Mouse (Mus musculus) hindbrain, embryonic 11.5 days (tissue): ENCODE results near the gene Naif1. TPM values are rescaled to one million over a fixed set of nuclear protein-coding genes. Genes with fewer than 3 reads are reported as not detected.

Experiments used
- ATAC-seq: fragments of 200-750 bp; cut with Nextera tagmentation; 2 replicates; pipeline ENCODE4 v1.8.0; 2017; ENCODE audit warnings: mild to moderate bottlenecking, moderate TSS enrichment, moderate library complexity; ENCODE audit not compliant: low FRiP score
- DNase-seq: peaks from one replicate; pipeline ENCODE4 v3.0.0-alpha.2; 2015; ENCODE audit warnings: low spot score
- H3K27ac ChIP-seq: fragments of 300-500 bp; sonication (generic); 2 replicates; pipeline ENCODE4 v1.5.1; 2014; ENCODE audit warnings: mild to moderate bottlenecking, low read depth, low read length
- H3K27me3 ChIP-seq: fragments of 300-500 bp; sonication (generic); 2 replicates; pipeline ENCODE4 v1.6.1; 2014; ENCODE audit warnings: mild to moderate bottlenecking, low read length, moderate library complexity, mixed read lengths; ENCODE audit not compliant: control insufficient read depth, insufficient read depth
- H3K36me3 ChIP-seq: fragments of 300-500 bp; sonication (generic); 2 replicates; pipeline ENCODE4 v1.6.1; 2014; ENCODE audit warnings: mild to moderate bottlenecking, low read length, moderate library complexity, mixed read lengths; ENCODE audit not compliant: control insufficient read depth, insufficient read depth
- H3K4me1 ChIP-seq: fragments of 300-500 bp; sonication (generic); replicated peaks from 2 replicates; pipeline ENCODE4 v1.6.1; 2014; ENCODE audit warnings: low read length, mixed read lengths; ENCODE audit not compliant: control insufficient read depth, insufficient read depth
- H3K4me2 ChIP-seq: fragments of 300-500 bp; sonication (generic); replicated peaks from 2 replicates; pipeline ENCODE4 v1.6.1; 2014; ENCODE audit warnings: mild to moderate bottlenecking, low read depth, low read length
- H3K4me3 ChIP-seq: fragments of 300-500 bp; sonication (generic); 2 replicates; pipeline ENCODE4 v1.5.1; 2014; ENCODE audit warnings: low read depth, low read length
- H3K9ac ChIP-seq: fragments of 300-500 bp; sonication (generic); 2 replicates; pipeline ENCODE4 v1.6.1; 2014; ENCODE audit warnings: low read depth, low read length
- H3K9me3 ChIP-seq: fragments of 300-500 bp; sonication (generic); 2 replicates; pipeline ENCODE4 v1.6.1; 2016; ENCODE audit warnings: low read length; ENCODE audit not compliant: control insufficient read depth
- whole genome bisulfite sequencing: fragments of 180-500 bp; shearing (Covaris S2); extraction: QIAGEN DNeasy Blood & Tissue Kit; methylation state at CpG from one replicate; pipeline ENCODE4 v1.1.7; 2014; 5-methylcytosine and 5-hydroxymethylcytosine counted together
- polyA plus RNA-seq: library from polyadenylated mRNA; unstranded; fragments of >200 nt; fragmentation: Nextera tagmentation; extraction: Ambion mirVana; gene quantifications from 2 replicates; pipeline ENCODE4 v1.2.1, GENCODE M21; 2014

The Naif1 gene
- polyA plus RNA-seq, 1 experiment from 2014 or later: 6.0 TPM

DNA sequence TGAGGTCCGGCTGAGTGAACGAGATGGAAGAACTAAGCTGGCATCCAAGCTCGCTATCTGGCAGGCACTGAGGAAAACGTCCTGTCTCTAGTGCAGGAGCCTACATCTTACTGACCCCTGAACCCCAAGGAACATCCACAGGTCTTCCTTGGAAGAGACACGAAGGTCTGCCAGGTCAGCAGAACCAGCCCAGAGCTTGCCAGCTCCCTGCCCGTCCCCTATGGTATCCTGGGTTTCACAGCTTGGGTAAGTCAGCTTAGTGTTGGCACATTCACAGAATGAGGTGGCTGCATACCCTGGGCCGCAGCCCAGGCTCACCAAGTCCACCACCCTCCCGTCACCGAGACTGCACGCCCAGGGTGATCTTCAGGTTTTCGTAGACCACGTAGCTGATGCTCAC is 34.5 kb upstream of the Naif1 start:
- H3K4me1 ChIP-seq: no peaks in the 10 kb centered on the region
- no peak overlapping the region for H3K27ac ChIP-seq
- no peak overlapping the region for H3K4me2 ChIP-seq
- peaks cover 12% of the 10 kb centered on the region for H3K36me3 ChIP-seq
- 96% methylated on average over 12 of the region's 12 CpGs for WGBS
- ATAC-seq: no peak
- H3K9me3 ChIP-seq: no peaks in the 10 kb centered on the region
- no peaks in the 10 kb centered on the region for H3K27me3 ChIP-seq
- no peak overlapping the region for H3K9ac ChIP-seq
- no peak overlapping the region for H3K4me3 ChIP-seq
- no peak for DNase-seq

DNA sequence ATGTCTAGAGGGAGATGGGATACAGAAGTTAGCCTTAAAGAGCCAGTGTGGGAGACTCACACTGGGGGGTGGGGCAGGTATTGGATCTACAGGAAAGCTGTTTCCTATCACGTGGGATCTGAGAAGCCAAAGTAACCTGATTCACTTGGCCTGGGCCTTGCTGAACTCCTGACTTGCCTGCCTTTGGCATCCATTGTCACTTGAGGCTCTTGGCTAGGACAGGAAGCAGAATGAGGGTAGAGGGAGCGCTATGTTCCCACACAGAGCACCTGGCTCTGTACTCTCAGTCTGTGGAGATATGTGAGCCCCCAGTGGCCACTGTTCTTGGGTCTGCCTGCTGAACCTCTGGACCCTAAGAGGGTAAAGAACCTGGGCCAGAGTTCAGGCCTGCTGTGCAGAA is 33.7 kb upstream of the Naif1 start:
- Histone ChIP-seq H3K27me3 (no peaks in the 10 kb centered on the region), H3K4me1 (no peaks in the 10 kb centered on the region), H3K27ac (no peak overlapping the region), H3K9ac (no peak overlapping the region), H3K4me2 (no peak overlapping the region), H3K4me3 (no peak overlapping the region), H3K36me3 (peaks cover 12% of the 10 kb centered on the region), H3K9me3 (no peaks in the 10 kb centered on the region)
- no peak for DNase-seq
- no peak for ATAC-seq
- WGBS: 88% methylated on average over 2 of the region's 2 CpGs

DNA sequence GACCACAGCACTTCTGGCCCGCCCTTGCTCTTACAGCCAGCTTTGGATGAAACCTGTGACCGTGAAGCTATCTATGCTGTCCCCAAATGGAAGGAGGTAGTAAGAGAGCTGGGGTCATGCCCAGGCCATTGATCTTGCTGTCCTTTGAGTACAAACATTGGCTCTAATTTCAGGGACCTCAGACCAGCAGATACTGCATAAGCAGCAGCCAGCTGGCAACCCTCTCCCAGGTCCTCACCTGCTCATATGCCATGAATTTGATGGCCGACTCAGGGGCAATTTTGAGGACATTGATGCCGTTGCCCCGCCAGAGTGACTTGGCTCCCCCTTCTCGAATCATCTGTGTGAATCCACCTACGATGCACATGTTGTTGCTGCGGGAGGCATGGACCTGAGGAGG is 32.8 kb upstream of the Naif1 start:
- Histone ChIP-seq H3K9me3 (no peaks in the 10 kb centered on the region), H3K4me2 (no peak overlapping the region), H3K9ac (no peak overlapping the region), H3K4me3 (no peak overlapping the region), H3K4me1 (no peaks in the 10 kb centered on the region), H3K27ac (no peak overlapping the region), H3K36me3 (peaks cover 12% of the 10 kb centered on the region), H3K27me3 (no peaks in the 10 kb centered on the region)
- 96% methylated on average over 8 of the region's 8 CpGs for WGBS
- no peak for DNase-seq
- no peak for ATAC-seq

DNA sequence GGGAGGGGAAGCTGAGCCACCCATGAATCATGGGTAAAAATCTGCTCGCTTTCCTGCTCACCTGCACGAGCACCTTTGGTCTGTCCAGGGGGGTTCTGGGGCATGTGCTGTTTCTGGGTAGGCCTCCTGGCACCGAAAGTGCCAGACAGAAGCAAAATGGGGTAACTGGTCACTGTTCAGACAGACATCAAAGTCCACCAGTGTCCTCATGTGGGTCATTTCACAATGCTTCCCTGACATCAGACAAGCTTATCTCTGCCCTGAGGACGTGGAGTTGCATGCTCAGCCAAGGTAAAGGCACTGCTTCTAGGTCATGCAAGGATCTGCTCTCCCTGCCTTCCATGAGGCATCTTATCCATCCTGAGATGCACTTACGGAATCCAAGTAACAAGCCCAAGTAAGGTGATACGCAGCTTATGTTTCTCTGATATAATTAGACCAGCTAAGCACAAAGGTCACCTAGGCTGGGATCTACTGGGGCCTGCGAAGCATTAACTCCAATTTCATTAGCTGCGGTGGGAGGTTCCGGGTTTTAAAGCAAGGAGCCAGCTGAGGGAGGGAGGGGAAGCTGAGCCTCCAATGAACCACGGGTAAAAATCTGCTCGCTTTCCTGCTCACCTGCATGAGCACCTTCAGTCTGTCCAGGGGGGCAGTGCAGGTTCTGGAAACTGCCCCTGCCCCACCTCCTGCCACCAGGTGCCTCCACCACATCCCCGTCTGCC is 31.7 kb upstream of the Naif1 start:
- H3K4me2 ChIP-seq: no peak overlapping the region
- no peaks in the 10 kb centered on the region for H3K27me3 ChIP-seq
- H3K4me1 ChIP-seq: peaks cover 2% of the 10 kb centered on the region
- ATAC-seq (no peak), DNase-seq (no peak)
- no peak overlapping the region for H3K9ac ChIP-seq
- H3K9me3 ChIP-seq: no peaks in the 10 kb centered on the region
- 83% methylated on average over 12 of the region's 12 CpGs for WGBS
- H3K27ac ChIP-seq: no peak overlapping the region
- H3K36me3 ChIP-seq: peaks cover 12% of the 10 kb centered on the region
- no peak overlapping the region for H3K4me3 ChIP-seq

DNA sequence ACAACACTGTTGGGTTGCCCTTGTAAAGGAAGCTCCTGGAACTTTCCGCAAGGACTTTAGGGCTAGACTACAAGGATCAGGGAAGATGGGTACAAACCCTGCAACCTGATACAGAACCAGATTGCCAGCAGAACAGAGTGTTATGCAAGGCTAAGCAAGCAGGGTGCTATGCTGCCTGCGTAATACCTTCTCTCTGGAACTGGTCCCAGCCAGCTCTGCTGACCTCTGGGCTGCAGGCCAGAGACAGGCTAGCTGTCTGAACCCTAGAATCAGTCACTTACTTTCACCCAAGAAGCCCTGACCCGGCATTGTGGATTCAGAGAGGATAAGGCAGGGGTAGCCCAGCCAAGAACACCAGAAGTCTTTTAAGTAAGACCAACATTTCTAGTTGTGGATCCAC is 30.9 kb upstream of the Naif1 start:
- 90% methylated on average over 3 of the region's 3 CpGs for WGBS
- Histone ChIP-seq H3K4me1 (peaks cover 7% of the 10 kb centered on the region), H3K27ac (no peak overlapping the region), H3K9ac (no peak overlapping the region), H3K36me3 (peaks cover 12% of the 10 kb centered on the region), H3K4me2 (no peak overlapping the region), H3K27me3 (no peaks in the 10 kb centered on the region), H3K9me3 (no peaks in the 10 kb centered on the region), H3K4me3 (no peak overlapping the region)
- no peak for ATAC-seq
- DNase-seq: no peak

DNA sequence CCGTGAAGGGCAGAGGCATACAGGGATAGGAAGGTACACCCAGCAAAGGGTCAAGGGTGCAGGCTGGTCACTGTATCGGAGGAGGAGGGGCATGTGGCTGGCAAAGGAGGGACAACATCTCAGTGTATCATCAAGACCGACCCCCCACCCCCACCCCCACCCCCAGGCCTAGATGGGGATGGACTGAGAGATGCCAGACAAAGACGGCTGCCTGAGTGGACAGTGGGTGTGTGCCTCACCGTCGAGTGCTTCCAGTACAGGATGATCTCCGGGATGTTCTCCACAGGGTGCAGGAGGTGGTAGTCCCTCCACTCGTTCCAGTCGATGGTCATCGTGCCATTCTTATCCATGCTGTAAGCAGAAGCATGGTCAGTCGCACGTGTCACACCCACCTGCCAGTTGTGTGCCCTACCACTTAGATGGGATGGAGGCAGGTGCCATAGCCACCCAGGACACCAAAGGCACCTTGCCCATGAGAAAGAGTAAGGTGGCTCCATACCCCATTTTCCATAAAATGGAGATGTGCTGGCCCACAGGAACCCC is 30.1 kb upstream of the Naif1 start:
- 91% methylated on average over 12 of the region's 12 CpGs for WGBS
- no peak overlapping the region for H3K4me3 ChIP-seq
- no peak for ATAC-seq
- no peak overlapping the region for H3K9ac ChIP-seq
- H3K27me3 ChIP-seq: no peaks in the 10 kb centered on the region
- H3K4me1 ChIP-seq: peaks cover 7% of the 10 kb centered on the region
- no peak for DNase-seq
- no peak overlapping the region for H3K4me2 ChIP-seq
- no peak overlapping the region for H3K27ac ChIP-seq
- no peaks in the 10 kb centered on the region for H3K9me3 ChIP-seq
- H3K36me3 ChIP-seq: peaks cover 11% of the 10 kb centered on the region

DNA sequence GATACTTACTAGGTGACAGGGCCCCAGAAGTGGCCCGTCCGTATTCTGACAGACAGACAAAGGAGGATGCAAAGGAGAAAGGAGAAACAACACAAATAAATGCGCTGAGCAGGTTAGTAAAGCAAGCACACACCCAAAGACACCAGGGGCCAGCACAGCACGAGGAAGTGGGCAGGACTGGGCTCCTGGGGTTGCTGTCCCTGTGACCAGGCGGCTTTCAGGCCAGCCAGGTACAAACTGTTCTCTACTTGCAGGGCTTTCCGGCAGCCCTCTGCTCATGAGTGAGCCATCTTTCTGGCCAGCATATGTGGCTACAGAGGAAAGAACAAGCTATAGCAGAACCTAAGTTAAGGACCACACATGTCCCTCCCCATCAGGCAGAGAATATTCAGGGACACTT is 29.6 kb upstream of the Naif1 start:
- DNase-seq (no peak), ATAC-seq (no peak)
- no peaks in the 10 kb centered on the region for H3K27me3 ChIP-seq
- peaks cover 9% of the 10 kb centered on the region for H3K36me3 ChIP-seq
- H3K4me3 ChIP-seq: no peak overlapping the region
- H3K9me3 ChIP-seq: no peaks in the 10 kb centered on the region
- H3K4me1 ChIP-seq: peaks cover 7% of the 10 kb centered on the region
- H3K4me2 ChIP-seq: no peak overlapping the region
- WGBS: 85% methylated on average over 6 of the region's 6 CpGs
- no peak overlapping the region for H3K27ac ChIP-seq
- H3K9ac ChIP-seq: no peak overlapping the region

DNA sequence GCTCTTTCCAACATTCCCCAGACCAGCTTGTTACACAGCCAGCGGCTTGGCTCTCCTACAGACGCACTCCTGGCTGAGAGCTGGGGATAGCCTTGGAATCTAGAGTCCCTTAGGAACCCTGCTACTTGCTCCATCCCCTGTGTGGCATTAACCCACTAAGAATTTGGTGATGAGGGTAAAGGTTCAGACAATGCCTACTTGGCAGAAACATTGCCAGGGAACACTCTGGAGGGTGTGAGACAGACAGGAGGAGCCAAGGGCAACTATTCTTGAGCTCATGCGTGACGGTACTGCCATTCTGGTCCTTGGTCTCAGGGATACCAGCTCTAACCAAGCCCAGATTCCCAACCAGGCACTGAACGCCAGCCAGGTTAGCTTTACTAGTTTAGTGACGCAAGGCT is 28.4 kb upstream of the Naif1 start:
- Histone ChIP-seq H3K4me3 (no peak overlapping the region), H3K9ac (no peak overlapping the region), H3K9me3 (no peaks in the 10 kb centered on the region), H3K36me3 (peaks cover 6% of the 10 kb centered on the region; the same call in 1 of the 2 replicates), H3K27ac (no peak overlapping the region), H3K4me1 (peaks cover 7% of the 10 kb centered on the region), H3K4me2 (no peak overlapping the region), H3K27me3 (no peaks in the 10 kb centered on the region)
- ATAC-seq: no peak
- no peak for DNase-seq
- 95% methylated on average over 6 of the region's 6 CpGs for WGBS
